In the genomic region with DNA sequence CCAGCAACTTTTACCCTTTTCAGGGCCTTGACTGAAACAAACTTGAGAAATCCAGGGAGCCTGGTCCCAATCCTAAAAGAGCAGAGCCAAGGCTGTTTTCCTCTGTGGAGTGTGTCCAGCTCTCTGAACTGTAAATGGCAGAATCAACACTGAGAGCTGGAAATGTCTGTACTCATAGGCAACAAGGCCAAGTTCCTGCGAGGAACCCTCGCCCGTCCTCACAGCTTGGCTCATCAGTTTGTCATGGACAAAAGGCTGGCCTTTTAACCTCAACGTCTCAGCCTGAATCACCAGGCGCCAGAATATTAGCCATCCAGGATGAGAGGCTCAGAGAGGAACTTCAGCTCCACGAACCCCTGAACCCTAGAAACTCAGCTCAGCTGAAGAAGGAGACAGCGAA, we compare ENCODE assay signal across 10 mouse cellular contexts. TPM values are rescaled to one million over a fixed set of nuclear protein-coding genes. Genes with fewer than 3 reads are reported as not detected.
DNase-seq lines count a peak whose midpoint lies in the region; ATAC-seq and TF ChIP-seq lines count a peak whose summit lies in the region.
"Had no signal": no experiment of that assay in that cellular context is flagged by ENCODE, and none has a peak within 500 bp of the region (broad histone marks: within the 10 kb centered on the region; RNA-seq: fewer than 3 reads in every experiment).

No protein-coding gene starts in this region.

- H3K9me3 ChIP-seq in hindbrain, embryonic 12.5 days (replicated peaks) = no peaks in the 10 kb centered on the region
- H3K9me3 ChIP-seq in hindbrain, postnatal 0 days (ENCODE audit: low read length) = no peaks in the 10 kb centered on the region
- no peaks in the 10 kb centered on the region for H3K9me3 ChIP-seq in limb, embryonic 12.5 days

- H3K36me3 ChIP-seq in hindbrain, embryonic 12.5 days = no peaks in the 10 kb centered on the region
- no peaks in the 10 kb centered on the region for H3K36me3 ChIP-seq in hindbrain, postnatal 0 days (ENCODE audit: insufficient read depth, low read length)
- 0 out of 2 replicates have a peak, but pooled peaks cover 7% of the 10 kb centered on the region for H3K36me3 ChIP-seq in limb, embryonic 12.5 days

- no peak overlapping the region for H3K4me2 ChIP-seq in hindbrain, embryonic 12.5 days (replicated peaks)
- H3K4me2 ChIP-seq in hindbrain, postnatal 0 days (ENCODE audit: low read depth, low read length) = no peak overlapping the region
- no peak overlapping the region for H3K4me2 ChIP-seq in limb, embryonic 12.5 days
- H3K4me2 ChIP-seq: liver, embryonic 11.5 days had no signal

- DNase-seq in hindbrain, postnatal 0 days (ENCODE audit: low spot score) = no peak
- peak; percentile 35 for DNase-seq in adipocyte (ENCODE audit: low spot score)
- peak; percentile 48 for DNase-seq in adrenal gland, adult 8-10 months
- no peak for DNase-seq in frontal cortex, postnatal 10 days (ENCODE audit: low spot score in 2 of 2)
- DNase-seq in layer of hippocampus, adult 9-10 months (ENCODE audit: low spot score) = no peak
- DNase-seq: kidney, adult 18-20 months; thymus, postnatal 25 days had no signal

- 26% methylated on average over 7 of the region's 7 CpGs for WGBS in hindbrain, embryonic 12.5 days
- WGBS in hindbrain, postnatal 0 days = 37% methylated on average over 7 of the region's 7 CpGs
- 59% methylated on average over 7 of the region's 7 CpGs for WGBS in limb, embryonic 12.5 days

- no peak overlapping the region for H3K4me3 ChIP-seq in hindbrain, embryonic 12.5 days
- H3K4me3 ChIP-seq in hindbrain, postnatal 0 days (ENCODE audit: low read length) = no peak overlapping the region
- H3K4me3 ChIP-seq in limb, embryonic 12.5 days (replicated peaks) = no peak overlapping the region

- peak overlapping the region; percentile 55 for H3K27ac ChIP-seq in hindbrain, embryonic 12.5 days
- no peak overlapping the region for H3K27ac ChIP-seq in hindbrain, postnatal 0 days
- peak overlapping the region; percentile 66 for H3K27ac ChIP-seq in limb, embryonic 12.5 days

- ATAC-seq in hindbrain, embryonic 12.5 days (ENCODE audit: low FRiP score) = no peak
- ATAC-seq in hindbrain, postnatal 0 days = no peak
- ATAC-seq in limb, embryonic 12.5 days (ENCODE audit: insufficient number of reproducible peaks, insufficient read depth, low FRiP score, low TSS enrichment, low read depth) = no peak

- no peaks in the 10 kb centered on the region for H3K27me3 ChIP-seq in hindbrain, embryonic 12.5 days
- no peaks in the 10 kb centered on the region for H3K27me3 ChIP-seq in hindbrain, postnatal 0 days (ENCODE audit: insufficient read depth, low read length)
- no peaks in the 10 kb centered on the region for H3K27me3 ChIP-seq in limb, embryonic 12.5 days

- H3K9ac ChIP-seq in hindbrain, embryonic 12.5 days = no peak overlapping the region
- no peak overlapping the region for H3K9ac ChIP-seq in hindbrain, postnatal 0 days (replicated peaks; ENCODE audit: low read length)
- no peak overlapping the region for H3K9ac ChIP-seq in limb, embryonic 12.5 days (replicated peaks)

- H3K4me1 ChIP-seq in hindbrain, embryonic 12.5 days = peaks cover 66% of the 10 kb centered on the region
- peaks cover 4% of the 10 kb centered on the region; the same call in 1 of the 2 replicates for H3K4me1 ChIP-seq in hindbrain, postnatal 0 days (ENCODE audit: insufficient read depth, low read length)
- peaks cover 66% of the 10 kb centered on the region for H3K4me1 ChIP-seq in limb, embryonic 12.5 days (replicated peaks)

- no peak for TF ChIP-seq CTCF in hindbrain, postnatal 0 days (IDR thresholded peaks at IDR 0.05; ENCODE audit: low read depth)

RNA-seq across cellular contexts. Expression of gene Tspan18, which starts 14.7 kb away (rescaled TPM):
- 34.2 and 39.0 TPM in 2 replicates for polyA plus RNA-seq in hindbrain, embryonic 12.5 days (2016; fragmentation: Nextera tagmentation; extraction: Ambion mirVana)
- 23.5 and 26.2 TPM in 2 replicates for total RNA-seq in hindbrain, postnatal 0 days (2014; rRNA removed)
- polyA plus RNA-seq in hindbrain, postnatal 0 days (2015; fragmentation: Nextera tagmentation; extraction: Ambion mirVana) = 11.1 and 12.3 TPM in 2 replicates
- total RNA-seq in adrenal gland, adult 8-10 months (2022) = 10 to 100 TPM; 39.5 to 48.5 (median 45.8) TPM
- polyA plus RNA-seq in limb, embryonic 12.5 days (2016; fragmentation: Nextera tagmentation; extraction: Ambion mirVana) = 16.4 and 16.9 TPM in 2 replicates

Comparison
In these comparisons a context has a peak if more than half of its experiments do, and no peak if none do; other contexts are left out.
1. DNase-seq: peak in adipocyte (single experiment) and adrenal gland, adult 8-10 months (single experiment); none in hindbrain, postnatal 0 days (single experiment), frontal cortex, postnatal 10 days (0 of 2) and layer of hippocampus, adult 9-10 months (single experiment).